Mouse (Mus musculus) embryonic facial prominence, embryonic 11.5 days (tissue): ENCODE measurements at regions not wholly inside any gene's neighbourhood (a gene's known extent, or its start where the extent isn't known, plus 50 kb on each side); places are given as distances from the start of the nearest gene placed in this dataset.
"Not testable (repeated sequence)": the region's sequence is repeated elsewhere in the genome, so short reads cannot be mapped to it uniquely, and the experiment has no call there.

Source experiments
- ATAC-seq: fragments of 200-750 bp; cut with Nextera tagmentation; replicated peaks from 2 replicates; pipeline ENCODE4 v1.8.0; 2017; ENCODE audit warnings: low read depth; ENCODE audit not compliant: insufficient number of reproducible peaks, low FRiP score, low TSS enrichment
- DNase-seq: peaks from one replicate; pipeline ENCODE4 v3.0.0-alpha.2; 2015; ENCODE audit warnings: low spot score
- H3K27ac ChIP-seq: fragments of 300-500 bp; sonication (generic); replicated peaks from 2 replicates; pipeline ENCODE4 v1.5.1; 2014; ENCODE audit warnings: mild to moderate bottlenecking, low read depth, low read length, control low read depth
- H3K27me3 ChIP-seq: fragments of 300-500 bp; sonication (generic); 2 replicates; pipeline ENCODE4 v1.6.1; 2014; ENCODE audit warnings: mild to moderate bottlenecking, low read length, moderate library complexity, mixed read lengths; ENCODE audit not compliant: control insufficient read depth, insufficient read depth
- H3K36me3 ChIP-seq: fragments of 300-500 bp; sonication (generic); replicated peaks from 2 replicates; pipeline ENCODE4 v1.6.1; 2014; ENCODE audit warnings: low read depth, mild to moderate bottlenecking, low read length, moderate library complexity, mixed read lengths; ENCODE audit not compliant: control insufficient read depth, insufficient read depth
- H3K4me1 ChIP-seq: fragments of 300-500 bp; sonication (generic); 2 replicates; pipeline ENCODE4 v1.6.1; 2014; ENCODE audit warnings: low read length, mixed read lengths; ENCODE audit not compliant: control insufficient read depth, insufficient read depth
- H3K4me2 ChIP-seq: fragments of 300-500 bp; sonication (generic); 2 replicates; pipeline ENCODE4 v1.6.1; 2014; ENCODE audit warnings: low read depth, mild to moderate bottlenecking, control low read depth, low read length, moderate library complexity
- H3K4me3 ChIP-seq: fragments of 300-500 bp; sonication (generic); 2 replicates; pipeline ENCODE4 v1.5.1; 2014; ENCODE audit warnings: low read depth, low read length, control low read depth
- H3K9ac ChIP-seq: fragments of 300-500 bp; sonication (generic); replicated peaks from 2 replicates; pipeline ENCODE4 v1.6.1; 2014; ENCODE audit warnings: mild to moderate bottlenecking, control low read depth, low read length
- H3K9me3 ChIP-seq: fragments of 300-500 bp; sonication (generic); replicated peaks from 2 replicates; pipeline ENCODE4 v1.6.1; 2016; ENCODE audit warnings: mild to moderate bottlenecking, low read length, inconsistent platforms, mixed read lengths; ENCODE audit not compliant: control insufficient read depth
- WGBS: fragments of 180-500 bp; shearing (Covaris S2); extraction: QIAGEN DNeasy Blood & Tissue Kit; methylation state at CpG from one replicate; pipeline ENCODE4 v1.1.7; 2014; 5-methylcytosine and 5-hydroxymethylcytosine counted together

DNA sequence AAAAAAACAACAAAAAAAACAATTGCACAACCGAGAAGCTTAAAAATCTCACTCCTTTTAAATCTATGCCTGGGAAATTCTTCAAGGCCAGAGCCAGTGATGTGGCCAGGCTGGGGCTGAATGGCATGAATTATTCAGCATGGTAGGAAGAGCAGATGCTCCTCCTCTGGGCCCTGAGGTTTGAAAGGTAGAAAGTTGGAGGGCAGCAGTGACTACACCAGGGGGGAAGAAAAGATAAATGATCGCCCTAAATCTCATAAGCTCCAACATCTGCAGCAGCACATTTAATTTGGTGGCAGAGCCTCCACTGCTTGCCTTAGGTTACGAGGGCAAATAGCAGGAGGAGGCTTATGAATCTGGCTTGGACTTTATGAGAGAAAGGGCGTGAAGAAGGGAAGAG lies 455.1 kb downstream of the Cbln4 start:
- no peak overlapping the region for H3K27ac ChIP-seq
- H3K27me3 ChIP-seq, result no peaks in the 10 kb centered on the region
- H3K4me3 ChIP-seq, result no peak overlapping the region
- H3K4me2 ChIP-seq, result no peak overlapping the region
- no peaks in the 10 kb centered on the region for H3K36me3 ChIP-seq
- ATAC-seq (no peak), DNase-seq (no peak)
- H3K9ac ChIP-seq, result no peak overlapping the region
- WGBS, result 64% methylated on average over 4 of the region's 4 CpGs
- no peaks in the 10 kb centered on the region for H3K4me1 ChIP-seq
- H3K9me3 ChIP-seq, result no peaks in the 10 kb centered on the region

DNA sequence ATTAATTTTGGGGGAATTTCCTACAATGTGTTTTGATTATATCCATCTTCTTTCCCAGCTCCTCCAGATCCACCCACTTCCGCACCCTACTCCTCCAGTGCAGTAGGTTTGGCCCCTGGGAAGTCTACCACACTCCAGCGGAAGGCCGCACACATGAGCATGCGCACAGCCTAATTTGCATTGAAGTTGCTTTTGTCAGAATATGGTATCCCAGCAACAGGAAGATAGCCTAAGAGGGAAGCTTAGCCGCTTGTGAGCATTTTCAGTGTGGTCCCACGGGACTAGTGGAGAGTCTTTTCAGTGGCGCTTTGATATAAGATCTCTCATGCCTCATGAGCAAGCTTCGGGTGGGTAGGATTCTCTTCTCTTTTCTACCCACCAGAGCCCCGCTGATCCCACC lies 455.6 kb downstream of the Cbln4 start:
- peak; percentile 26 for DNase-seq

DNA sequence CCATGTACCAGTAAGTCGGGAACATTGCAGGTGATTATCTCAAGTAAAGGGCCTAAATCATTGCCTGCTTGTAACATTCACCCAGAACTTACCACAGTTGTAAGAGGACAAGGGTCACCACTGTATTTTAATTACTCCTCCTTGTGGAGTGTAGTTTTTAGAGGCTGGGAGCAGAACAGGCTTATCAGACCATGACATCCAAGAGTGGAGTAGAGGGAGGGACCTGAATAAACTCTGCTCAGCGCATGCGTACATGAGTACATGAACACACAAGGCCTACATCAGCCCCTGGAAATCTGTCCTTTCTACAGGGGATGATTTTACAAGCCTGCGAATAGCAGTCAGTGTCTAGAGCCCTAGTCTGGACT lies 456.4 kb downstream of the Cbln4 start:
- WGBS, result 93% methylated on average over 4 of the region's 4 CpGs
- Histone ChIP-seq H3K36me3 (no peaks in the 10 kb centered on the region), H3K4me1 (no peaks in the 10 kb centered on the region), H3K27ac (no peak overlapping the region), H3K4me3 (no peak overlapping the region), H3K9ac (no peak overlapping the region), H3K27me3 (no peaks in the 10 kb centered on the region), H3K4me2 (no peak overlapping the region), H3K9me3 (no peaks in the 10 kb centered on the region)
- no peak for DNase-seq
- no peak for ATAC-seq

More for the DNA sequence above, 455.6 kb downstream of the Cbln4 start:
- Histone ChIP-seq H3K4me2 (no peak overlapping the region), H3K36me3 (no peaks in the 10 kb centered on the region), H3K9me3 (no peaks in the 10 kb centered on the region), H3K4me1 (no peaks in the 10 kb centered on the region), H3K27ac (no peak overlapping the region), H3K4me3 (no peak overlapping the region), H3K9ac (no peak overlapping the region), H3K27me3 (no peaks in the 10 kb centered on the region)
- WGBS, result 67% methylated on average over 9 of the region's 9 CpGs
- ATAC-seq, result no peak

DNA sequence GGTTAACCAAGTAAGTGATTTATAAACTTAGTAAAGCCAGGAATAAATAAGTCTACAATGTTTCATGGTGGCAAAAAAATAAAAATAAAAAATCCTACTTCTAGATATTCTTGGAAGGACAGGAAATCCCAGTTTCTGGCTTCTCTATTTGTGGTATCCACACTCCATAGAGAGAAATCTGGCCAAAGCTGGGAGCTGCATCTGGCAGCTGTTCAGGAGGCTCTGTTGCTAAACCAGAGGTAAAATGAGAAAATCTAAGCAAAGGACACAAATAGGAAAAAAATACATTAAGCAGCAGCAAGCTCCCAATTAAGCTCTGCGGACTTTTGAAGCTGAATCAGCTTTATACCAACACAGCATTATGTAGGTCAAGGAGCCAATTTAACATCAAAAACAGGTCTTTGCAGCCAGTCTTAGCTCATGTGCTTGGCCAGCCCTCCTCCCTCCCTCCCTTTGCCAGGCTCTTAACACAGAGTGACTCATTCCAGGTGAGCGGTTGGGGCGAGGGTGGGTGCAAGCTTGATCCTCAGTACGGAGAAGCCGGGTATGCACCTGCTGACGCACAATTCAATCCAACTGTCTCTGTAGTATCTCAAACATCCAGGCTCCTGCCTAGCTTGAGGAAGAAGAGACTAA lies 456.9 kb downstream of the Cbln4 start:
- ATAC-seq (no peak), DNase-seq (no peak)
- no peaks in the 10 kb centered on the region for H3K36me3 ChIP-seq
- WGBS, result 87% methylated on average over 6 of the region's 6 CpGs
- H3K4me3 ChIP-seq, result no peak overlapping the region
- no peak overlapping the region for H3K4me2 ChIP-seq
- H3K4me1 ChIP-seq, result no peaks in the 10 kb centered on the region
- H3K9me3 ChIP-seq, result no peaks in the 10 kb centered on the region
- H3K27me3 ChIP-seq, result no peaks in the 10 kb centered on the region
- no peak overlapping the region for H3K9ac ChIP-seq
- H3K27ac ChIP-seq, result no peak overlapping the region

DNA sequence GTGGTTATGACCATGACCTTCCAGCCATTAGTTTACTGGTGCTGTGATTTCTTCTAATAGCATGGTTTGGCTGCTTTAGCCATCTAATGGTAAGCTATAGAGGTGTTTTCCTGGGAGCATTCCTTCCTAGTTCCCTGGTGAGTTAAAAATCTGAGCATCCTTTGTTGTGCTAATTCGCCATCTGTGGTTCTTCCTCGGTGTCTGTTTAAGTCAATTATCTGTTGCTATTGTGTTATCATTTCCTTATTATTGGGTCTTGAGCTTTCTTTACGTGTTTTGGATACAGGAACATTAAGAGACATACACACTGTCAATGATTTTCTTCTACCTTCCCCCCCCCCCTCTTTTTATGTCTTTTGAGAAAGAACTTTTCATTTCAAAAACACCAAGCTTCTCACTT lies 468.9 kb downstream of the Cbln4 start:
- H3K4me1 ChIP-seq, result no peaks in the 10 kb centered on the region
- H3K27me3 ChIP-seq, result no peaks in the 10 kb centered on the region
- no peak overlapping the region for H3K4me3 ChIP-seq
- H3K36me3 ChIP-seq, result no peaks in the 10 kb centered on the region
- H3K4me2 ChIP-seq, result no peak overlapping the region
- no peak for DNase-seq
- 60% methylated on average over 3 of the region's 3 CpGs for WGBS
- no peaks in the 10 kb centered on the region for H3K9me3 ChIP-seq
- no peak overlapping the region for H3K9ac ChIP-seq
- no peak overlapping the region for H3K27ac ChIP-seq
- ATAC-seq, result no peak

DNA sequence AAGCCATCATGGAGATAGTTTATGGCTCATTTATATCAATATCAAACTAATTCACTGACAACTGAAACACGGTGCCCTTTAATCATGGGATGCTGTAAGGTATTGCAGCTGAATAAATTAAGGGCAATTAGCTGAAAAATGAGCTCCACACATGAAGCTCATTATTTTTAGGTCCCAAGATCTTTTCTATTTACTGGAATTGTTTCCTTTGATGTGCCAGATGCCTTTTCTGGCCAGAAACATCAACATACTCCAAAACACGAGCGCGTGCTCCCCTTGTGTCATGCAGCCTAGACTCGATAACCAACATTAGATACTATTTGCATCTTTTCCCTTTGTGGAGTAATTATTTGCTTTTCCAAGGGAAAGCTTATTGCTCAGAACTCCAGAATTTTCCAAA lies 480.6 kb downstream of the Cbln4 start:
- H3K9me3 ChIP-seq, result no peaks in the 10 kb centered on the region
- H3K36me3 ChIP-seq, result no peaks in the 10 kb centered on the region
- no peak overlapping the region for H3K4me3 ChIP-seq
- no peak overlapping the region for H3K27ac ChIP-seq
- no peaks in the 10 kb centered on the region for H3K27me3 ChIP-seq
- no peak overlapping the region for H3K9ac ChIP-seq
- DNase-seq, result peak; percentile 37
- no peak overlapping the region for H3K4me2 ChIP-seq
- no peaks in the 10 kb centered on the region for H3K4me1 ChIP-seq
- WGBS, result 60% methylated on average over 5 of the region's 5 CpGs
- ATAC-seq, result no peak

DNA sequence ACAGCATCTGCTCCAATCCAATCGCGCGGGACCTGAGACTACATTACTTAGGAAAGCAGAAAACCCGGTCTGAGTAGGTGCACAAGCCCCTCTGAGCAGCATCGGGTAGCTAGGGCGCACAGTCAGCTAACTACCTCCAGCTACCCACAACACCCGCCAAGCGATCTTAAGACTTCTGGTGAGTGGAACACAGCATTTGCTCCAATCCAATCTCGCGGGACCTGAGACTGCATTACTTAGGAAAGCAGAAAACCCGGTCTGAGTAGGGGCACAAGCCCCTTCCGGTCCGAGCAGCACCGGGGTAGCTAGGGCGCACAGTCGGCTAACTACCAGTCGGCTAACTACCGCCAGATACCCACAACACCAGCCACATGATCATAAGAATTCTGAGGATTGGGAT lies 500.5 kb downstream of the Cbln4 start:
- H3K27me3 ChIP-seq, H3K4me3 ChIP-seq, H3K27ac ChIP-seq, H3K9ac ChIP-seq, DNase-seq, H3K4me1 ChIP-seq, H3K4me2 ChIP-seq, ATAC-seq, H3K9me3 ChIP-seq, H3K36me3 ChIP-seq: not testable (repeated sequence)
- 84% methylated on average over 18 of the region's 18 CpGs for WGBS

DNA sequence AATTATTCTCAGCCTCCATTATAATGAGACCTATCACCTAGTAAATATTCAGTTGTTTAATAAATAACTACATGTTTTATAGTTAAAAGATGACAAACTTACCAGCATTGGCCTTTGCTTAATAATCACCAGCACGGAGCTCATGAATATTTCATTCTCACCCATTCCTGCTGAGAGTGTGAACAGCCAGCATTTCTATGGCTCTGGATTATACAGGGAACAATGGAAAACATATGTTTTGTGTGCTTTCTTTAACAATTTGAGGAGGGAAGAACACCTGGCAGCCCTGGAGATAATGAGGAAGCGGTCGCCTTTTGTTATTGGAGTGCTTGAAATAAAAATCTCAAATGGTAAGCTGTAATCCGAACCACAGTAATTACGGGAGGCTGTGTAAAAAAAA lies 528.4 kb downstream of the Cbln4 start:
- Histone ChIP-seq H3K4me2 (no peak overlapping the region), H3K27ac (no peak overlapping the region), H3K4me3 (no peak overlapping the region), H3K36me3 (no peaks in the 10 kb centered on the region), H3K4me1 (no peaks in the 10 kb centered on the region), H3K9me3 (no peaks in the 10 kb centered on the region), H3K27me3 (no peaks in the 10 kb centered on the region), H3K9ac (no peak overlapping the region)
- ATAC-seq, result no peak
- WGBS, result 71% methylated on average over 5 of the region's 5 CpGs
- no peak for DNase-seq
